Mouse (Mus musculus): ENCODE measurements around the gene Pde4dip.
A peak's percentile ranks its signal among the peaks of the same experiment; 100 is the strongest.

Pde4dip gene

GRCm38 (mm10) chr3:97801178-97801699 is 87.3 kb downstream of the Pde4dip start:
- DNase-seq (ENCODE audit: low read depth) = no peak

GRCm38 (mm10) chr3:97800657-97801056 is 87.8 kb downstream of the Pde4dip start:
- DNase-seq (ENCODE audit: low read depth) = no peak

- no peak for DNase-seq (ENCODE audit: low read depth)
Measured at GRCm38 (mm10) chr3:97800004-97800403, 88.5 kb downstream of the Pde4dip start.

GRCm38 (mm10) chr3:97799267-97799666 is 89.2 kb downstream of the Pde4dip start:
- DNase-seq (ENCODE audit: low read depth) = peak; percentile 13

- DNase-seq (ENCODE audit: low read depth) = no peak
Measured at GRCm38 (mm10) chr3:97797371-97797770, 91.1 kb downstream of the Pde4dip start.

- DNase-seq (ENCODE audit: low read depth) = no peak
Measured at GRCm38 (mm10) chr3:97793995-97794394, 94.5 kb downstream of the Pde4dip start.

GRCm38 (mm10) chr3:97790150-97790549 is 98.4 kb downstream of the Pde4dip start:
- no peak for DNase-seq (ENCODE audit: low read depth)

- DNase-seq (ENCODE audit: low read depth) = no peak
Measured at GRCm38 (mm10) chr3:97789317-97789716, 99.2 kb downstream of the Pde4dip start.

- DNase-seq (ENCODE audit: low read depth) = no peak
Measured at GRCm38 (mm10) chr3:97776195-97776594, 112.3 kb downstream of the Pde4dip start.

GRCm38 (mm10) chr3:97775742-97776141 is 112.8 kb downstream of the Pde4dip start:
- no peak for DNase-seq (ENCODE audit: low read depth)

GRCm38 (mm10) chr3:97774861-97775260 is 113.6 kb downstream of the Pde4dip start:
- peak; percentile 30 for DNase-seq (ENCODE audit: low read depth)

GRCm38 (mm10) chr3:97767771-97768762 is 120.4 kb downstream of the Pde4dip start:
- DNase-seq (ENCODE audit: low read depth) = peak; percentile 94

GRCm38 (mm10) chr3:97767041-97767770 is 121.3 kb downstream of the Pde4dip start:
- peak; percentile 51 for DNase-seq (ENCODE audit: low read depth)

- no peak for DNase-seq (ENCODE audit: low read depth)
Measured at GRCm38 (mm10) chr3:97766459-97766858, 122.0 kb downstream of the Pde4dip start.

- no peak for DNase-seq (ENCODE audit: low read depth)
Measured at GRCm38 (mm10) chr3:97764152-97764551, 124.4 kb downstream of the Pde4dip start.

- DNase-seq (ENCODE audit: low read depth) = no peak
Measured at GRCm38 (mm10) chr3:97761951-97762350, 126.6 kb downstream of the Pde4dip start.

GRCm38 (mm10) chr3:97761168-97761567 is 127.3 kb downstream of the Pde4dip start:
- DNase-seq (ENCODE audit: low read depth) = no peak

GRCm38 (mm10) chr3:97759846-97760245 is 128.7 kb downstream of the Pde4dip start:
- no peak for DNase-seq (ENCODE audit: low read depth)

- DNase-seq (ENCODE audit: low read depth) = no peak
Measured at GRCm38 (mm10) chr3:97757501-97757900, 131.0 kb downstream of the Pde4dip start.

- DNase-seq (ENCODE audit: low read depth) = no peak
Measured at GRCm38 (mm10) chr3:97756283-97757074, 132.0 kb downstream of the Pde4dip start.

- no peak for DNase-seq (ENCODE audit: low read depth)
Measured at GRCm38 (mm10) chr3:97755411-97755810, 133.1 kb downstream of the Pde4dip start.

GRCm38 (mm10) chr3:97752901-97753300 is 135.6 kb downstream of the Pde4dip start:
- no peak for DNase-seq (ENCODE audit: low read depth)
